Mouse (Mus musculus) liver, embryonic 12.5 days (tissue): ENCODE data around the gene Agk. TPM values are rescaled to one million over a fixed set of nuclear protein-coding genes. Genes with fewer than 3 reads are reported as not detected.

Experiments
- ATAC-seq: fragments of 200-750 bp; cut with Nextera tagmentation; 2 replicates; pipeline ENCODE4 v1.8.0; 2017; ENCODE audit warnings: moderate number of reproducible peaks, mild to moderate bottlenecking, moderate library complexity
- H3K27ac ChIP-seq: fragments of 300-500 bp; sonication (generic); 2 replicates; pipeline ENCODE4 v1.5.1; 2016; ENCODE audit warnings: mild to moderate bottlenecking
- H3K27me3 ChIP-seq: fragments of 300-500 bp; sonication (generic); replicated peaks from 2 replicates; pipeline ENCODE4 v1.6.1; 2016; ENCODE audit warnings: mild to moderate bottlenecking, moderate library complexity
- H3K36me3 ChIP-seq: fragments of 300-500 bp; sonication (generic); 2 replicates; pipeline ENCODE4 v1.6.1; 2016; ENCODE audit warnings: mild to moderate bottlenecking, moderate library complexity
- H3K4me1 ChIP-seq: fragments of 300-500 bp; sonication (generic); 2 replicates; pipeline ENCODE4 v1.6.1; 2016
- H3K4me2 ChIP-seq: fragments of 300-500 bp; sonication (generic); 2 replicates; pipeline ENCODE4 v1.6.1; 2016; ENCODE audit warnings: mild to moderate bottlenecking, moderate library complexity
- H3K4me3 ChIP-seq: fragments of 300-500 bp; sonication (generic); 2 replicates; pipeline ENCODE4 v1.5.1; 2016; ENCODE audit warnings: mild to moderate bottlenecking, moderate library complexity
- H3K9ac ChIP-seq: fragments of 300-500 bp; sonication (generic); 2 replicates; pipeline ENCODE4 v1.6.1; 2016; ENCODE audit warnings: mild to moderate bottlenecking, moderate library complexity
- H3K9me3 ChIP-seq: fragments of 300-500 bp; sonication (generic); replicated peaks from 2 replicates; pipeline ENCODE4 v1.6.1; 2016; ENCODE audit warnings: mild to moderate bottlenecking, moderate library complexity
- WGBS: fragments of 180-500 bp; shearing (Covaris S2); methylation state at CpG from one replicate; pipeline ENCODE4 v1.1.7; 2016; ENCODE audit not compliant: insufficient replicate concordance; 5-methylcytosine and 5-hydroxymethylcytosine counted together
- polyA plus RNA-seq: library from polyadenylated mRNA; unstranded; fragments of >200 nt; fragmentation: Nextera tagmentation; extraction: Ambion mirVana; gene quantifications from 2 replicates; pipeline ENCODE4 v1.2.1, GENCODE M21; 2016

Gene Agk
- polyA plus RNA-seq, 1 experiment from 2014 or later, result 21.3 TPM

DNA sequence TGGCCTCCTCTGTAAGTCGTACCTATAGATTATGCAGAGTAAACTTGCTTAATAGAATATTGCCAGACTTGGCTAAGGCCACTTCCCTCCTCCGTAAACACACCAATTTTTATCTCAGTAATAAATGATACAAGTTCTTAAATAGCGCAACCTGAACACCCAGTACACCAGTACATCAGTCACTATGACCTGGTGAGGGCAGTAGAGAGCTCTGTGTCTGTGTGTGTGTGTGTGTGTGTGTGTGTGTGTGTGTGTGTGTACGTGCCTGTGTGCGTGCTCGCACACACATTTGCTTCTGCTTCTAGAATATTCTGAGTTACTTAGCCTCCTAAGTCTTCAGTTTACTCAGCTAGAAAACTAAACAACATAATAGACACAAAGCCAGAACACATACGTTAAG, 28.4 kb downstream of the Agk start:
- no peak overlapping the region for H3K4me2 ChIP-seq
- H3K36me3 ChIP-seq, result peaks cover 17% of the 10 kb centered on the region
- WGBS, result 84% methylated on average over 7 of the region's 7 CpGs
- no peak for ATAC-seq
- H3K4me3 ChIP-seq, result no peak overlapping the region
- H3K27me3 ChIP-seq, result no peaks in the 10 kb centered on the region
- H3K27ac ChIP-seq, result no peak overlapping the region
- H3K9me3 ChIP-seq, result no peaks in the 10 kb centered on the region
- H3K9ac ChIP-seq, result no peak overlapping the region
- no peaks in the 10 kb centered on the region for H3K4me1 ChIP-seq

DNA sequence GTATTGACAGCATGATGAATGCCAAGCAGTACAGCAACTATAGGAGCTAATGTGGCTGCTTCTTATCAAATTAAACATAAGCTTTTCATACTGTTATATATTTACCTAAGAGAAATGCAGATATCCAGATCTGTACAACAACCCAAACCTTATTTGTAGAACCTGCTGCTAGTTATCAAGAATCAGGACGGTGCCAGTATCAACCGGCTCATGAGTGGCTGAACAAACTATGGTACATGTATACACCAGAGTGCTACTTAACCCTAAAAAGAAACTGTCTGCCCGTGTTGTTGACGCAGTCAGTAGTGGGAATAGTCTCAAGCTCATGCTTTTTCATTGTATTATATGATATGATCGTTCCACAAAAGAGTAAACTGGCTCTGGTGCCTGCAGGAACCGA, 46.1 kb downstream of the Agk start:
- peaks cover 19% of the 10 kb centered on the region for H3K36me3 ChIP-seq
- H3K4me2 ChIP-seq, result no peak overlapping the region
- no peak overlapping the region for H3K27ac ChIP-seq
- WGBS, result 82% methylated on average over 6 of the region's 6 CpGs
- no peaks in the 10 kb centered on the region for H3K27me3 ChIP-seq
- H3K9me3 ChIP-seq, result no peaks in the 10 kb centered on the region
- no peaks in the 10 kb centered on the region for H3K4me1 ChIP-seq
- no peak overlapping the region for H3K4me3 ChIP-seq
- ATAC-seq, result no peak
- no peak overlapping the region for H3K9ac ChIP-seq

DNA sequence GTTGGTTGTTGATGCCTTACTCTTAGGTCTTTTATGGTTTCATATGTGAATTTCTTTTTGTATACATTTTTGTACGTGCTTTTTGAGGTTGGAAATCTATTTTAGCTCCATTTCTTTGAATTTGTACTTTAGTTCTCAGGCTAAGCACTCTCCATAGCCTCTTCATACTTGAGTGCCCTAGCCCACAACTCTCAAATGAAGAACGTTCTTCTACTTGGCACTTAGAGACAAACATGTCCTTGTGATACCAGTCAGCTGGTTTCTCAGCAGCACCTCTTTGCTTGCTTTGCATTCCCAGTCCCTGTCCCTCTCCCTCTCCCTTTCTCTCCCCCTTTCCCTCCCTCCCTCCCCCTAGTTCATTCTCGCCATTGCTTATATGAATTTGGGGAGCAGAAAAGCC, 55.2 kb downstream of the Agk start:
- Histone ChIP-seq H3K27me3 (no peaks in the 10 kb centered on the region), H3K9ac (no peak overlapping the region), H3K27ac (no peak overlapping the region), H3K4me1 (no peaks in the 10 kb centered on the region), H3K4me2 (no peak overlapping the region), H3K36me3 (peaks cover 15% of the 10 kb centered on the region; the same call in 1 of the 2 replicates), H3K4me3 (no peak overlapping the region), H3K9me3 (no peaks in the 10 kb centered on the region)
- no peak for ATAC-seq
- 74% methylated on average over 3 of the region's 3 CpGs for WGBS

DNA sequence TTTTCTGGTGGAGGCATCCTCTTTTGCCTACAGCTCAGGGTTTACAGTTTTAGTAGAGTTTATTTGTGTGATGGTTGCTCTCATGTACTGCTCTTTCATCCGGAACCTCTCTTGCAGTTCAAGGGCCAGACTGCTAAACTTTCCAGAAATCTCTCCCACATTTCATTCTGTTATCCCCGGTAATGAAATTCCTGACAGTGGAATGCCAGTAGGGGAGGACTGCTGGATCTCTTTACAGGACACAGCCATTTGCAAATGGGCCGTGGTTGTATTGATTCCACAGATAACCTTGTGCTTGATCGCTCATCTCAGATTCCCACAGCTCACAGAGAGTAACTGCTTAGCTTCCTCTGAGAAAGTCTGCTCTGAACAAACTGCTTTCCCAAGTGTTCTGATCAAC, 56.9 kb downstream of the Agk start:
- no peak for ATAC-seq
- H3K27me3 ChIP-seq, result no peaks in the 10 kb centered on the region
- no peaks in the 10 kb centered on the region for H3K4me1 ChIP-seq
- H3K27ac ChIP-seq, result no peak overlapping the region
- H3K4me3 ChIP-seq, result no peak overlapping the region
- no peaks in the 10 kb centered on the region for H3K9me3 ChIP-seq
- 74% methylated on average over 4 of the region's 4 CpGs for WGBS
- H3K4me2 ChIP-seq, result no peak overlapping the region
- H3K9ac ChIP-seq, result no peak overlapping the region
- peaks cover 12% of the 10 kb centered on the region for H3K36me3 ChIP-seq

DNA sequence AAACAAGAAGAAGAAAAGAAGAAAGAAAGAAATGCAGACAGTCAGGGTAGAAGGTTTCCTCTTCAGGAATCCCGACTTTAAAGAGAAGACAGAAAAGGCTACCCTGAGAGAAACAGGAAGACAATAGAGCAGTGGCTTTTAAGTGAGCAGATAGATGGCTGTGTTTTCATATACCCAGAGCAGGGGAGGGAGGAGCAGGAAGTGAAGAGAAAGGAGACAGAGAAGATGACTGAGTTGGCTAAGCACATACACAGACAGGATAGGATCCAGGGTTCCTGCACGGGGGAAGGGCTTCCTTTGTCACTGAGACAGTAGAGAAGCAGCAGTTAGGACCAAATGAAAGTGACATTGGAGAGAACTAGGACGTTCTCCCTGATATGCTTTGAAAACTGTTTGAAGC, 60.7 kb downstream of the Agk start:
- no peak for ATAC-seq

DNA sequence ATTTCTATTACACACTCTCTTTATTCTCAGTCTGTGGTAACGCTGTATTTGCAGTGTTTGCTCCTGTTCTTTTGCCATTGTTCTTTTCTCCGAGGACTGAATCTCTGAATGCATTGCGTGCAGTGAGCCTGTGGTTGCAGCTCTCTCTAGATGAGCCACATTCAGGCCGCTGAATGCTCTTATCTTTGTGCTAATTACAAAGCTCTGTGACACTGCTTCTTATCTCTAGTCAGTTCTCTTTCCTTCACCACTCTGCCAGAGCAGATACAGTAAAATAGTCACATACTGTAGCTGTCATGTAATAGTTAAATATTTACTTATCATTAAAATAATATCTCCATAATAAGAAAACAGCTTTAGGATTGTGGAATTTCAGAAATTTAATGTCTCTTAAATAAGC, 63.7 kb downstream of the Agk start:
- no peak overlapping the region for H3K27ac ChIP-seq
- peak overlapping the region; percentile 7; the same call in 1 of the 2 replicates for H3K4me2 ChIP-seq
- H3K36me3 ChIP-seq, result peaks cover 15% of the 10 kb centered on the region
- no peak overlapping the region for H3K9ac ChIP-seq
- H3K4me3 ChIP-seq, result no peak overlapping the region
- 17% methylated on average over 4 of the region's 4 CpGs for WGBS
- H3K27me3 ChIP-seq, result no peaks in the 10 kb centered on the region
- no peaks in the 10 kb centered on the region for H3K9me3 ChIP-seq
- peaks cover 16% of the 10 kb centered on the region for H3K4me1 ChIP-seq
- ATAC-seq, result peak; percentile 82

More for the DNA sequence above, 60.7 kb downstream of the Agk start:
- Histone ChIP-seq H3K4me3 (no peak overlapping the region), H3K36me3 (peaks cover 15% of the 10 kb centered on the region), H3K4me1 (peaks cover 16% of the 10 kb centered on the region), H3K9me3 (no peaks in the 10 kb centered on the region), H3K27me3 (no peaks in the 10 kb centered on the region), H3K4me2 (no peak overlapping the region), H3K27ac (no peak overlapping the region), H3K9ac (no peak overlapping the region)
- 39% methylated on average over 3 of the region's 3 CpGs for WGBS

DNA sequence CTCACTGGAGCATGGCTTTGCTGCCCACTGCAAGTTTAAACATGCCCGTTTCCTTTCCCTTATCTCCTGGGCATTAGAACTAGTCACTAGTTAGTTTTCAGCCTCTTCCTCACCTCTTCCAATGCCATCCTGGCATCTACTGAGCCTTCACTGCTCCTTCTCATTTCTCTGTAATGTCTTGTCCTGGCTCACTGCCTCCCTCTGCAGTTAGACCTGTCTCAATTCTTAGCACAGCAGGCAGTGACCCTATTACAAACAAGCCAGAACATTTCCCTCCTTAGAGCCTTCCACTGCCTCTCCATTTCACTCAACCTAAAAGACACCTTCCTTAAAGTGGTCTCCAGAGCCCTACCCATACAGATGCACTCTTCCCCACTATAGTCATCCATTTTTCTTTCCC, 66.0 kb downstream of the Agk start:
- Histone ChIP-seq H3K27ac (no peak overlapping the region), H3K36me3 (peaks cover 15% of the 10 kb centered on the region), H3K4me2 (no peak overlapping the region), H3K4me3 (no peak overlapping the region), H3K9me3 (no peaks in the 10 kb centered on the region), H3K27me3 (no peaks in the 10 kb centered on the region), H3K9ac (no peak overlapping the region), H3K4me1 (peaks cover 16% of the 10 kb centered on the region)
- WGBS, result 54% methylated on average over 1 of the region's 1 CpGs
- ATAC-seq, result no peak

DNA sequence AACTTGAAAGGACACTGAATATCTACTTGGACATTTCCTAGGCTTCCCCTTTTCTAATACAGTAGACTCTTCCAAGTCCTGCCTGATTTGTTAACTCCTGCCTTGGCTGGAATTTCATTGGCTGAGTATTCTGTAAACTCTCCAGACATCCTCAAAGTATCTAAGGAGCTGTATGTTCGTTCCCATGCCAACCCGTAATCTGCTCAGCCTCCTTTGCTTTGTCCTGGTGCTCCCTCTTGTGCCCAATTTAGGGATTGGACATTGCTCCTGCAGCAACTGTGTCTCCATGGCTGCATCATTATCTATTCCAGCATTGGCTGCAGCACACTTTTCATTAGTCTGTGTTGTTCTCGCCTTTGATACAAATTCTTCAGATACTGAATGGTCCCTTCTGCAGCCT, 68.2 kb downstream of the Agk start:
- H3K4me2 ChIP-seq, result no peak overlapping the region
- WGBS, result 58% methylated on average over 3 of the region's 3 CpGs
- ATAC-seq, result no peak

DNA sequence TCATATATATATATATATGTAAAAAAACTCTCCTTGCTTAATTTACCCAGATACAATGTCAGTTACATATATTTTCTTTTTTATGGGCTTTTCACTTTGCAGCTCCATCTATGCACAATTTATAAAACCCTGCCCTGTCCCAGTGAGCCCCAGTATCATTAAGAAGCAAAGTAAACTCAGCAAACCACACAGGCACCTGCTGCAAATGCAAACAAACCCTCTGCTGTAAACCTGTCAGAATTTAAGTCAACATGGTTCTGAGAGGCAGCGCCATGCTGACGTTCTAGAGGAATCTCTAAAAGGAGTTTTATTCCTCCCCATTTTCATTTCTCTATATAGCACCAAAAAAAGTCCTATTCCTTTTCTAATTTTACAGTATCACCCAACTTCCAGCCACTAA, 77.1 kb downstream of the Agk start:
- Histone ChIP-seq H3K9me3 (no peaks in the 10 kb centered on the region), H3K4me1 (no peaks in the 10 kb centered on the region), H3K9ac (no peak overlapping the region), H3K27me3 (no peaks in the 10 kb centered on the region), H3K4me2 (no peak overlapping the region), H3K36me3 (peaks cover 39% of the 10 kb centered on the region), H3K4me3 (no peak overlapping the region), H3K27ac (no peak overlapping the region)
- 75% methylated on average over 2 of the region's 2 CpGs for WGBS
- ATAC-seq, result no peak

More for the DNA sequence above, 68.2 kb downstream of the Agk start:
- Histone ChIP-seq H3K36me3 (peaks cover 18% of the 10 kb centered on the region), H3K4me1 (peaks cover 14% of the 10 kb centered on the region), H3K9ac (no peak overlapping the region), H3K27me3 (no peaks in the 10 kb centered on the region), H3K27ac (no peak overlapping the region), H3K4me3 (no peak overlapping the region), H3K9me3 (no peaks in the 10 kb centered on the region)

DNA sequence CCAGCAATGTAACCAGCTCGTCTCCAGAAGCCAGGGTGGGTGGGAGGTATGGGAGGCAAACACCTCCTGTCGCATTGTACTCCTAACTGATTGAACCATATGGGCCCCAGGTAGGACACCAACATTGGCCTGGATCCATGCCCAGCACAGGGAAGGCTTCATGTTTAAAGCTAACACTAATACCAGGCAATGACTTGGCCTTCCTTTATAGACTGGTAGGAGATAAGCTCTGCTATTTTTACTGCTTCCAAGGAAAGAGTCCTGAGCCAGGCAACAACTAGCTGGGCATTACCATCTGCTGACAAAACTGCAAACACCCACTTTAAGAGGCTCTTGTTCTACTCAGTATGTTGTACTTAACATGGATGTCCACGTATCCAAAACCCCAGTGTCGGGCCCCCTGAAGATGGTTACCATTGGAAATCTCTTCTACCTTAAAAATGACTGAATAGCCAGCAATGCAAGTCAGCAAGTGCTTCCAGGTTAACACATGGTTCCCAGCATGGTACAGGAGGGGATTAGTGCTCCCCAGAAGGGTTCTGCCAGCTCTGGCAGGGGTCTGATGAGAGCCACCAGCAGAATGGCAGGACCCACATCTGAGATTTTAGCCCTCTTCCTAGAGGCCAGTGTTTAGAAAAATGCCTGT, 78.8 kb downstream of the Agk start:
- H3K9me3 ChIP-seq, result no peaks in the 10 kb centered on the region
- no peak overlapping the region for H3K4me3 ChIP-seq
- no peak overlapping the region for H3K4me2 ChIP-seq
- H3K27me3 ChIP-seq, result no peaks in the 10 kb centered on the region
- no peak for ATAC-seq
- peaks cover 29% of the 10 kb centered on the region for H3K36me3 ChIP-seq
- WGBS, result 75% methylated on average over 4 of the region's 4 CpGs
- no peaks in the 10 kb centered on the region for H3K4me1 ChIP-seq
- no peak overlapping the region for H3K9ac ChIP-seq
- H3K27ac ChIP-seq, result no peak overlapping the region

DNA sequence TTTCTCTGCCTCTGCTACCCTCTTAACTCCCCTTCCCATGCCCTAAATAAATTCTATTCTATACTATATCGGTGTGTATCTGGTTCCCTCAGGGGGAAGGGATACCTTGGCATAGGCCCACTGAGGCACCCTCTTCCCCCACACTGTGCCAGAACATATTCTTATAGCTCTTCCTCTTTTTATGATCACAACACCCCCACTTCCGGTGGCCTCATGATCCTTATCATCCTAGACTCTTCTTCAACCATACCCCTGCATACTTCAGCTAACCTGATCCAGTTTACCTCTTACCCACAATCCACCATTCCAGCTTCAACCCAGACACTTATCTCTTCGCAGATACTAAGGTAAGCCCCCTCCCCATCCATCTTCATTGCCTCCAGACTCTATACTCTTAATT, 86.1 kb downstream of the Agk start:
- H3K4me2 ChIP-seq, result no peak overlapping the region
- H3K4me3 ChIP-seq, result no peak overlapping the region
- no peak for ATAC-seq
- no peak overlapping the region for H3K27ac ChIP-seq
- no peaks in the 10 kb centered on the region for H3K4me1 ChIP-seq
- WGBS, result 60% methylated on average over 3 of the region's 3 CpGs
- no peaks in the 10 kb centered on the region for H3K9me3 ChIP-seq
- no peaks in the 10 kb centered on the region for H3K27me3 ChIP-seq
- H3K36me3 ChIP-seq, result peaks cover 11% of the 10 kb centered on the region; the same call in 1 of the 2 replicates
- H3K9ac ChIP-seq, result no peak overlapping the region

DNA sequence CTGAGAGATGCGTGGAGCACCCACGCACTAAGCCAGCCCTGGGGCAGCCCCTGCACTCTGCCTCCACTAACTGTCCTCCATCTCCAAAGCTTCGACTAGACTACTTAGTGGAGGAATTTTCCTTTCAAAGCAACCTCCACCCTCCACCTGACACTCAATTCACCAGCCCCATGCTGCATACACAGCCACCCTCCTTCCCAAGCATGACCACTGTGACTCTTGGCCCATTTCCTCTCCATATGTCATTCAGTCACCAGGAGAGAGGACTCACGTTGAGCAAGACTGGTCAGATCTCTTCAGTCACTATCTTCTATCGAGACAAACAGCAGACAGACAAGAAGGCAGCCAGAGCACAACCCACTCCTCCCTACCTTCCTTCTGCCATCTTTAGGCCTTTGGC, 88.1 kb downstream of the Agk start:
- H3K36me3 ChIP-seq, result 0 out of 2 replicates have a peak, but pooled peaks cover 1% of the 10 kb centered on the region
- no peak overlapping the region for H3K4me3 ChIP-seq
- ATAC-seq, result no peak
- no peaks in the 10 kb centered on the region for H3K9me3 ChIP-seq
- H3K27ac ChIP-seq, result no peak overlapping the region
- no peaks in the 10 kb centered on the region for H3K4me1 ChIP-seq
- 65% methylated on average over 5 of the region's 5 CpGs for WGBS
- H3K27me3 ChIP-seq, result no peaks in the 10 kb centered on the region
- H3K9ac ChIP-seq, result no peak overlapping the region
- no peak overlapping the region for H3K4me2 ChIP-seq

DNA sequence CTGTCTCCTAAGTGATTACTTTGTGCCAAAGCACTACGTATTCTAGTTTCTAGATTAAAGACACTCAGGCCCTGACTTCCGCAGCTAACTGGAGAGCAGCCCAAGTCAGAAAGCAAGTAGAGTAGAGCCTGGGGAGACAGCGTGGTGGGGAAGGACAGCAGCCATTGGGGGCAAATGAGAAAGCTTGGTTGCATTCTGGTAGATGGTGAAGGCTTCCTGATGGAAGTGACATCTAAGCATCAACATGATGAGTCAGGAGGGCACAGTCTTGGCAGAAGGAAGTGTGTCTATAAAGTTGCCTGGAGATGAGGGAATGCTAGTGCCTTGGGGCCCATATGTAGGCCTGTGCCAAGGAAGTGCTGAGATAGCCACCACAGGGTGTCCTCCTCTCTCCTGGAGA, 88.6 kb downstream of the Agk start:
- ATAC-seq, result no peak
- WGBS, result 75% methylated on average over 3 of the region's 3 CpGs
- H3K36me3 ChIP-seq, result no peaks in the 10 kb centered on the region

More for the DNA sequence above, 88.6 kb downstream of the Agk start:
- Histone ChIP-seq H3K9ac (no peak overlapping the region), H3K4me2 (no peak overlapping the region), H3K27me3 (no peaks in the 10 kb centered on the region), H3K4me3 (no peak overlapping the region), H3K27ac (no peak overlapping the region), H3K4me1 (no peaks in the 10 kb centered on the region), H3K9me3 (no peaks in the 10 kb centered on the region)
